Mouse (Mus musculus) E14TG2a.4 (cell line): Measurements from ENCODE around the gene Nrip1.

Experiments
- CTCF ChIP-seq: conservative IDR thresholded peaks from 2 replicates; pipeline ENCODE4 v1.5.1; 2014; ENCODE audit warnings: low read length
- NANOG ChIP-seq: IDR thresholded peaks from 2 replicates; pipeline ENCODE4 v1.6.1; 2014; ENCODE audit warnings: borderline replicate concordance, low read length, mixed read lengths

GRCm38 (mm10) chr16:76372941-76373561 lies 576 bp downstream of the Nrip1 start:
- TF ChIP-seq CTCF (no peak), NANOG (no peak)
